Mouse (Mus musculus) forebrain, embryonic 14.5 days (tissue): Measurements from ENCODE around the gene Mllt6. TPM values are rescaled to one million over a fixed set of nuclear protein-coding genes. Genes with fewer than 3 reads are reported as not detected.

Experiments
- ATAC-seq: fragments of 200-750 bp; cut with Nextera tagmentation; 2 replicates; pipeline ENCODE4 v1.8.0; 2017; ENCODE audit warnings: mild to moderate bottlenecking, moderate library complexity
- DNase-seq: peaks from one replicate; pipeline ENCODE4 v3.0.0-alpha.2; 2015; ENCODE audit warnings: low spot score
- H3K27ac ChIP-seq: fragments of 300-500 bp; sonication (generic); 2 replicates; pipeline ENCODE4 v1.5.1; 2014; ENCODE audit warnings: low read depth, mild to moderate bottlenecking, control low read depth, low read length, moderate library complexity
- H3K27me3 ChIP-seq: fragments of 300-500 bp; sonication (generic); replicated peaks from 2 replicates; pipeline ENCODE4 v1.6.1; 2014; ENCODE audit warnings: low read length, control low read depth, mixed read lengths; ENCODE audit not compliant: control insufficient read depth, insufficient read depth
- H3K36me3 ChIP-seq: fragments of 300-500 bp; sonication (generic); 2 replicates; pipeline ENCODE4 v1.6.1; 2014; ENCODE audit warnings: low read length, control low read depth; ENCODE audit not compliant: control insufficient read depth, insufficient read depth
- H3K4me1 ChIP-seq: fragments of 300-500 bp; sonication (generic); 2 replicates; pipeline ENCODE4 v1.6.1; 2014; ENCODE audit warnings: antibody characterized with exemption, low read length, control low read depth; ENCODE audit not compliant: control insufficient read depth, insufficient read depth
- H3K4me2 ChIP-seq: fragments of 300-500 bp; sonication (generic); 2 replicates; pipeline ENCODE4 v1.6.1; 2014; ENCODE audit warnings: mild to moderate bottlenecking, control low read depth, low read length
- H3K4me3 ChIP-seq: fragments of 300-500 bp; sonication (generic); 2 replicates; pipeline ENCODE4 v1.5.1; 2014; ENCODE audit warnings: low read depth, low read length, control low read depth
- H3K9ac ChIP-seq: fragments of 300-500 bp; sonication (generic); 2 replicates; pipeline ENCODE4 v1.6.1; 2014; ENCODE audit warnings: mild to moderate bottlenecking, low read length, control low read depth, moderate library complexity
- H3K9me3 ChIP-seq: fragments of 300-500 bp; sonication (generic); replicated peaks from 2 replicates; pipeline ENCODE4 v1.6.1; 2016; ENCODE audit warnings: low read length, control low read depth, mixed read lengths; ENCODE audit not compliant: control insufficient read depth
- WGBS: fragments of 180-500 bp; shearing (Covaris S2); extraction: QIAGEN DNeasy Blood & Tissue Kit; methylation state at CpG from one replicate; pipeline ENCODE4 v1.1.7; 2014; 5-methylcytosine and 5-hydroxymethylcytosine counted together
- polyA plus RNA-seq: library from polyadenylated mRNA; unstranded; fragments of >200 nt; fragmentation: Nextera tagmentation; extraction: Ambion mirVana; gene quantifications from 2 replicates; pipeline ENCODE4 v1.2.1, GENCODE M21; 2014

The Mllt6 gene
- polyA plus RNA-seq = 5.0 and 5.9 TPM in 2 replicates

GRCm38 (mm10) chr11:97662893-97663527 lies at the start of gene Mllt6:
Gene Mllt6, plus strand, starts transcription at chr11:97663414.
- ATAC-seq (peak; percentile 65), DNase-seq (peak; percentile 93)
- H3K27me3 ChIP-seq = peaks cover 17% of the 10 kb centered on the region
- H3K36me3 ChIP-seq = peaks cover 16% of the 10 kb centered on the region
- H3K4me3 ChIP-seq = peak within 1 kb of the TSS; percentile 69
- H3K4me2 ChIP-seq = peak within 1 kb of the TSS; percentile 79
- peak within 1 kb of the TSS; percentile 82 for H3K27ac ChIP-seq
- H3K9me3 ChIP-seq = no peaks in the 10 kb centered on the region
- H3K9ac ChIP-seq = peak within 1 kb of the TSS; percentile 89
- under 1% methylated on average over 32 of the region's 76 CpGs for WGBS
- peaks cover 27% of the 10 kb centered on the region for H3K4me1 ChIP-seq

GRCm38 (mm10) chr11:97615276-97615675 lies 47.9 kb upstream of the Mllt6 start:
- ATAC-seq (no peak), DNase-seq (no peak)
- Histone ChIP-seq H3K4me1 (no peaks in the 10 kb centered on the region), H3K9ac (no peak overlapping the region), H3K4me3 (no peak overlapping the region), H3K9me3 (no peaks in the 10 kb centered on the region), H3K36me3 (no peaks in the 10 kb centered on the region), H3K27me3 (0 out of 2 replicates have a peak, but pooled peaks cover 3% of the 10 kb centered on the region), H3K27ac (no peak overlapping the region), H3K4me2 (no peak overlapping the region)
- 78% methylated on average over 4 of the region's 4 CpGs for WGBS

GRCm38 (mm10) chr11:97618368-97618767 lies 44.8 kb upstream of the Mllt6 start:
- Histone ChIP-seq H3K4me2 (no peak overlapping the region), H3K9me3 (no peaks in the 10 kb centered on the region), H3K27ac (no peak overlapping the region), H3K4me1 (no peaks in the 10 kb centered on the region), H3K9ac (no peak overlapping the region), H3K27me3 (0 out of 2 replicates have a peak, but pooled peaks cover 6% of the 10 kb centered on the region), H3K4me3 (no peak overlapping the region), H3K36me3 (no peaks in the 10 kb centered on the region)
- 64% methylated on average over 11 of the region's 11 CpGs for WGBS
- ATAC-seq (no peak), DNase-seq (no peak)

- WGBS = 33% methylated on average over 5 of the region's 5 CpGs
- no peak overlapping the region for H3K4me2 ChIP-seq
- H3K9ac ChIP-seq = no peak overlapping the region
- no peaks in the 10 kb centered on the region for H3K9me3 ChIP-seq
- 0 out of 2 replicates have a peak, but pooled peaks cover 11% of the 10 kb centered on the region for H3K27me3 ChIP-seq
- H3K27ac ChIP-seq = no peak overlapping the region
- no peaks in the 10 kb centered on the region for H3K36me3 ChIP-seq
- no peak overlapping the region for H3K4me3 ChIP-seq
- no peaks in the 10 kb centered on the region for H3K4me1 ChIP-seq
- ATAC-seq (peak; percentile 48), DNase-seq (peak; percentile 80)
These were observed 43.8 kb upstream of the Mllt6 start for GRCm38 (mm10) chr11:97619391-97619795.

- Histone ChIP-seq H3K4me2 (no peak overlapping the region), H3K27ac (no peak overlapping the region), H3K4me1 (no peaks in the 10 kb centered on the region), H3K9ac (no peak overlapping the region), H3K27me3 (peaks cover 26% of the 10 kb centered on the region), H3K4me3 (no peak overlapping the region), H3K36me3 (no peaks in the 10 kb centered on the region), H3K9me3 (no peaks in the 10 kb centered on the region)
- WGBS = under 1% methylated on average over 6 of the region's 6 CpGs
- DNase-seq (peak; percentile 88), ATAC-seq (peak; percentile 66; the same call in 1 of the 2 replicates)
These were observed 40.8 kb upstream of the Mllt6 start for GRCm38 (mm10) chr11:97622440-97622839.

- Histone ChIP-seq H3K4me1 (peaks cover 2% of the 10 kb centered on the region; the same call in 1 of the 2 replicates), H3K9me3 (no peaks in the 10 kb centered on the region), H3K4me3 (no peak overlapping the region), H3K36me3 (no peaks in the 10 kb centered on the region), H3K9ac (no peak overlapping the region), H3K4me2 (no peak overlapping the region), H3K27ac (no peak overlapping the region), H3K27me3 (peaks cover 31% of the 10 kb centered on the region)
- DNase-seq = no peak
- 66% methylated on average over 9 of the region's 9 CpGs for WGBS
- no peak for ATAC-seq
These were observed 40.0 kb upstream of the Mllt6 start for GRCm38 (mm10) chr11:97623166-97623565.

- Histone ChIP-seq H3K4me3 (no peak overlapping the region), H3K9ac (no peak overlapping the region), H3K9me3 (no peaks in the 10 kb centered on the region), H3K27me3 (peaks cover 49% of the 10 kb centered on the region), H3K4me2 (no peak overlapping the region), H3K36me3 (no peaks in the 10 kb centered on the region), H3K27ac (no peak overlapping the region), H3K4me1 (peaks cover 4% of the 10 kb centered on the region)
- WGBS = 78% methylated on average over 5 of the region's 5 CpGs
- DNase-seq = no peak
- ATAC-seq = no peak
These were observed 37.7 kb upstream of the Mllt6 start for GRCm38 (mm10) chr11:97625551-97625950.

- H3K27me3 ChIP-seq = peaks cover 57% of the 10 kb centered on the region
- no peak overlapping the region for H3K4me2 ChIP-seq
- no peaks in the 10 kb centered on the region for H3K9me3 ChIP-seq
- no peak overlapping the region for H3K9ac ChIP-seq
- H3K4me3 ChIP-seq = no peak overlapping the region
- no peak overlapping the region for H3K27ac ChIP-seq
- ATAC-seq = no peak
- H3K4me1 ChIP-seq = peaks cover 5% of the 10 kb centered on the region
- H3K36me3 ChIP-seq = no peaks in the 10 kb centered on the region
- 12% methylated on average over 13 of the region's 13 CpGs for WGBS
- no peak for DNase-seq
These were observed 36.8 kb upstream of the Mllt6 start for GRCm38 (mm10) chr11:97626431-97626830.

- no peaks in the 10 kb centered on the region for H3K9me3 ChIP-seq
- H3K4me2 ChIP-seq = peak overlapping the region; percentile 83; the same call in 1 of the 2 replicates
- H3K27me3 ChIP-seq = peaks cover 57% of the 10 kb centered on the region
- H3K36me3 ChIP-seq = no peaks in the 10 kb centered on the region
- ATAC-seq (no peak), DNase-seq (no peak)
- H3K4me3 ChIP-seq = no peak overlapping the region
- no peak overlapping the region for H3K9ac ChIP-seq
- H3K27ac ChIP-seq = no peak overlapping the region
- peaks cover 5% of the 10 kb centered on the region for H3K4me1 ChIP-seq
- WGBS = 11% methylated on average over 10 of the region's 10 CpGs
These were observed 36.4 kb upstream of the Mllt6 start for GRCm38 (mm10) chr11:97626850-97627249.
